Mouse (Mus musculus): Measurements from ENCODE around the gene Clock.

The Clock gene

DNA sequence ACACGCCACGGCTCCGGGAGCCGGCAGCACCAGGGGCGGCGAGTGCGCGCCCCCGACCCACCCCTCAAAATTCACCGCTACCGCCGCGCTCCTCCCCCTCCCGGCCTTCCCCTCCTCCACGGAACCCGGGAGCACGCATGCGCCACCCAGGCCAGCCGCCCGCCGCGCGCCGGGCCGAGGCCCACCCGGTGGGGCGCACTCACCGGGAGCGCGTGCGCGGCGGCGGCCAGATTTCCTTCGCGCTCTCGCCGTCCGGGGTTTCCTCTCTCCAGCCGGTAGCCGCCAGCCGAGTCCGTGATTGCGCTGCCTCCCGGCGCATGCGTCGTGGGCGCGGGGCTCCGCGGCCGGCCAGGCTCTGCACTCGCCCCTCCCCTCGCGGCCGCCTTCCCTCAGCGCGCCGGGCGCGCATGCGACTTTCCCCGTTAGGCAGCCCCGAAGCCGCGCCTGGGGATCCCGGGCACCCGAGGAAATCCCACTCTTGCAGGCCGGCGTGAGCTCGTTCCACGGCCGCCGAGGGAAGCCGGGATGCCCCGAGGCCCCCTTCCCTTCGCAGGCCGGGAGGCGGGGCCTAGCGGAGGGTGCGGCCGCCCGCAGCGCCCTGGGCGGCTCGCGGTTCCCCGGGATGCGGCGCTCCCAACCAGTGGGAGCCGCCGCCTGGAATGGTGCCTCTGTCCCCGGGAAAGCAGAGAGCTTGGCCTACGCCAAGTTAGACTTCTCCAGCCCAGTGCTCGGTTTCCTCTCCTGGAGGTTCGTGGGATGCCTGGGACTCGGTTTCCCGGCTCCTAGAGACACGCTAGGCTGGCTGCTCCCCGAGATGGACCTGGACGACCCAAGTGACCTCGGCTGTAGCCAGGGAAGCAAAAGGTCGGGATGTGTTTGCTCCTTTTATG, at the start of gene Clock:
Gene Clock, minus strand, starts transcription at position 341 of the 890 bp plus-strand sequence.
- in situ Hi-C loops (cut with MboI, MseI), result no loop called here

DNA sequence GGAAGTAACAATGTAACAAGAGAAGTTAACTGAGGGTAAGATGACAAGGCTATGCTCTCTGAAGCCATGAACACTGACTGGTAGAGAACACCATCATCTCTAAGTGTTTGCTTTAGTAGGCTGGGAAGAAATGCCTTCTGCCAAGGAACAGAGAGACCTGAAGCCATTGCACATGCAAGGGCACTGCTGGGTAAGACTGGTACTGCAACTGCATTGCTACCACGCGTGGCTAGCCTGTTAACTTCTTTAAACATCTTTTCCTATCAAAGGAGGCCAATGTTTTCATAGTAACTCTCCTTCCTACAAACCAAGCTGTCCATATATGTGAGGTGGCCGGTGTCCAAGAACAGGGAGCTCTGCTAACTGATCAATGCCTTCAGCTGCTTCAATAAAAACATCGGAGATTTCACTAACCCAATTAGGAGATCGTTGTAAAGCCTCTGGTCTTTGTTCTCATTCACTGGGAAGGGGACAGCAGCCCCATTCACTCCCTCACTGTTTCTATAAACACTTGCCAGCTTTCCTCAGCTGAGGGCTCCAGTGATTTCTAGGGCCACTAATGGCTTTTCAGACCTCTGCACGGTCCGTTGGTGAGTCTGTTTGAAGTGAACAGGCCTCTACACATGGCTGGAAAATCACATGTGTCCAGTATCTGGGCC, 47.5 kb upstream of the Clock start:
- in situ Hi-C loops (cut with MboI, MseI), result no loop called here

DNA sequence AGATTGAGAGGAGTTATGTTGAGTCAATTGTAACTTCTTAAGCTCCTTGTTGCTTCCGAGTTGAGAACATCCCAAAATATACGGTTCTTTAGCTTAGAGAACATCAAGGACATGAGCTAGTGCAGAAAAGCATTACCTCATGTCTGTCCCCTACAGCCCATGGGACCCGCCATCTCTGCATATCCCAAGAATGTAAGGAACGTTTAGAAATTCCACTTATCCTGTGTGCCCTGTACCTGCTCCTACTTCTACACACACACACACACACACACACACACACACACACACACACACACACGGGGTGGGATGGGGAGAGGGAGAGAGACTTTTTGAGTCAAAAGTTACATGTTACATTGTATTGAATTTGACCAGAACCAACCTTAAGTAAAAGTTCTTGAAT, 46.9 kb upstream of the Clock start:
- in situ Hi-C loops (cut with MboI, MseI), result no loop called here

DNA sequence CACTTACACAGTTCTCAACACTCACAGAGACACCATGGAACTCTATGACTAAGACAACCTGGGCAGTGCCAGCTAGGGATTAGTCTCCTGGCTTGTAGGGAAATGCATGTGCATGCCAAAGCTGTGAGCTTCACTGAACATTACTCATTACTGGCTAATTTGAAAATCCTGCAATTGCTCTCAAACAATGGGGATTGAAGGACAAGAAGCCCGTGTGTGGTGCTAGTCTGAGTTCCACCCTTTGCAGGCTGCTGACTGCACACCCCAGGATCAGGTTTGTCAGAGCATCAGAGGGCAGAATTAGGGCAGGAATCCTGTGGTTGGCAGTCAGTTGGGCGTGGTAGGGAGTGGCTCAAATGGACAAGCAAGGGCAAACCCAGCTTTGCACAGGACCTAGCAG, 41.5 kb upstream of the Clock start:
- in situ Hi-C loops (cut with MboI, MseI), result no loop called here

DNA sequence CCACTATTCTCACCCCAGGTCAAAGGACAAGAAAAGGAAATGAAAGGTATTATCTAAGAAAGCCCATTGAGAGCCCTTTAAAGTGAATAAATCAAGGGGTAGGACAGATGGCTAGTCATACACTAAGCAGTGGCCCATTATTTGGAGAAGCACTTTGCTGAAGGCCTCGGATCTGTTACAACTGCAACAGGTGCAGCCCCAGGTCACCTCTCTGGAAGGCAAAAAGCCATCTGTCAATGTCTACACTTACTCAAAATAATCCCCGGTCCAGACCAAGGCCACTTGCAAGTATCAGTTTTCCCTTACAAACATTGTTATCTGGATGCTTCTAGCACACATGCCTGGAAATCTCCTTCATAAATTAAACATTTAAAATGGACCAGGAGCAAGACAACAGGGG, 36.3 kb upstream of the Clock start:
- in situ Hi-C loops (cut with MboI, MseI), result no loop called here

DNA sequence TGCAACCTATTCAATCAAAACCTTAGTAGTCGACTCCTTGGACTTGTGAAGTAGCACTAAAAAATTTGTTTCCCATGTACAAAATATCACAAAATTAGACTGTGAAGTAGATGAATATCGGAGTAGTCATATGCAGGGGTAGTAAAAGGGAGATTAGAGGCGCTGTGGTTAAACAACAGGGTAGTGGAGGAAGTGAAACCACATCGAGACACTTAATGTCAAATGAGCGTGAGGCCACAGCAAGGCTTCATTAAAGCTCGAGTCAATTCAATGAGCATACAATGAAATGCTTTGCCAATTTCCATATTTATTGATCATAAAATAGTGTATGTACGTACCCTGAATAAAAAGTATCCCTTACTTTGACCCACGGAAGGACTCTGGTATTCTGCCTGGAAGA, 32.5 kb upstream of the Clock start:
- in situ Hi-C loops (cut with MboI, MseI), result no loop called here

DNA sequence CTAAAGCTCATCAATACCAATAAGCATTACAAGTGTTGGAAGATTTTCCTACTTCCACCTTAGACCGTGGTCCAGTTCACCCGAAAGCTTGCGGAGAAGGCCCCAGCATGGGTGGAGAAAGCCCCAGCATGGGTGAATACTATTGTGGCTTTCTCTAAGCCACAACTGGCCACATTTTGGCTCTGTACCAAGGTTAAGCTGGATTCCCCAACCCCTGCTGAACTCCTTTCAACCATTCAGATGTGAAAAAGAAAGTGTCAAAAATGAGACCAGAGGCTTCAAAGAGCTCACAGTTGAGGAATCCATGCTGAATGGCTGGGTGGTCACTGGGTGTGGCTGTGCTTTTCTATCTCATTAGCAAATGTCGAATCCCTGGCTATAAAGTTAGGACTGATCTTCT, 29.2 kb upstream of the Clock start:
- in situ Hi-C loops (cut with MboI, MseI), result no loop called here

DNA sequence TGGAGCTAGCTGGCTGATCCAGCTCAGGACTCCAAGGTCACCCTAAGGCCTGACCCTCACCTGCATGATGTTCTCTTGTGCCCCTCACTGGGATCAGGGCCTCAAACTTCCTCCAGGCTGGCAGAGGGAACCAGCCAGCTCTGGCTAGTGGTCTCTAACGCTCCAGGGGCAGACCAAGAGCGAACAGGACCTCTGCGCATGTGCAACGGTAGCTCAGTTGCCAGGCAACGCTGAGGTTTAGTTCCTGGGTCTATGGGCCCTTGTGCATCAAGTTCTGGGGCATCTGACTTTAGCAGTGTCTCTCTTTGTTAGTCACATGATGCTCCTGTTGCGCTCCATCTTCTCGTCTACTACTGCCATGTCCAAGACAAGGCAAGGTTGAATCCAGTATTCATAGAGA, 26.4 kb upstream of the Clock start, which contains the start of gene Pdcl2:
Gene Pdcl2, minus strand, starts transcription at position 204 of the 400 bp plus-strand sequence.
- in situ Hi-C loops (cut with MboI, MseI), result no loop called here

DNA sequence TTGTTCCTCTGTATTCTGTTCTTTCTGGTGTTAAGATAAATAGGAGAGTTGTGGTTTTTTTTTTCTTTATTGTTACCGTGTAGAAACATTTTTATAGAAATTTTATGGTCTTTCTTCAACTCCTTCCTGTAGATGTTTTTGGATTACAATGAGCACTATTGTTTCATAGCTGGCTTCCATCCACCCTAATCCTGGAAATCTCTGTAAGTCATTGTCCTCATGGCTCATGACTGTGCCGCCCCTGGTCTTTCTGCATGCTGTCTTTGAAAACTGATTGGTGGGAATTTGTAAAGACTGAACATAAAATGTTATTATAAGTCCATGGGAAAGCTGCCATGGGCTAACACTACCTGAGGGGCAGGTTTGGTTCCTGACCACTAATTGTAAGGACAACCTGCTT, 22.7 kb upstream of the Clock start:
- in situ Hi-C loops (cut with MboI, MseI), result no loop called here

DNA sequence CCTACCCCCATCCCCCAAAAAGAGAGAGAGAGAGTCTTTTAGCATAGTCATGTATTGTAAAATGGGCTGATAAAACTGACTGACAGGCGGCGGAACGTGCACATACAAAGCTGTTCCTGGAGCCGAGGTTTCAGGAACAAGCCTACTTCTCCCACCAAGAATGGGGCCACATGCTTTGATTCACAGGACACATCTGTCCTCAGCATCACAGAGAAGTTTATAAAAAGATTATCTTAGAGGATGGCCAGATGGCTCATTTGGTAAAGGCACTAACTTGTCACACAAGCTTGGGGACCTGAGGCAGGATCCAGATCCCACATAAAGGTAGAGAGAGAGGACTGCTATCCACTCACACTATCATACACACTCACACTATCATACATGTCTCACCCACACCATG, 20.5 kb upstream of the Clock start:
- in situ Hi-C loops (cut with MboI, MseI), result no loop called here

DNA sequence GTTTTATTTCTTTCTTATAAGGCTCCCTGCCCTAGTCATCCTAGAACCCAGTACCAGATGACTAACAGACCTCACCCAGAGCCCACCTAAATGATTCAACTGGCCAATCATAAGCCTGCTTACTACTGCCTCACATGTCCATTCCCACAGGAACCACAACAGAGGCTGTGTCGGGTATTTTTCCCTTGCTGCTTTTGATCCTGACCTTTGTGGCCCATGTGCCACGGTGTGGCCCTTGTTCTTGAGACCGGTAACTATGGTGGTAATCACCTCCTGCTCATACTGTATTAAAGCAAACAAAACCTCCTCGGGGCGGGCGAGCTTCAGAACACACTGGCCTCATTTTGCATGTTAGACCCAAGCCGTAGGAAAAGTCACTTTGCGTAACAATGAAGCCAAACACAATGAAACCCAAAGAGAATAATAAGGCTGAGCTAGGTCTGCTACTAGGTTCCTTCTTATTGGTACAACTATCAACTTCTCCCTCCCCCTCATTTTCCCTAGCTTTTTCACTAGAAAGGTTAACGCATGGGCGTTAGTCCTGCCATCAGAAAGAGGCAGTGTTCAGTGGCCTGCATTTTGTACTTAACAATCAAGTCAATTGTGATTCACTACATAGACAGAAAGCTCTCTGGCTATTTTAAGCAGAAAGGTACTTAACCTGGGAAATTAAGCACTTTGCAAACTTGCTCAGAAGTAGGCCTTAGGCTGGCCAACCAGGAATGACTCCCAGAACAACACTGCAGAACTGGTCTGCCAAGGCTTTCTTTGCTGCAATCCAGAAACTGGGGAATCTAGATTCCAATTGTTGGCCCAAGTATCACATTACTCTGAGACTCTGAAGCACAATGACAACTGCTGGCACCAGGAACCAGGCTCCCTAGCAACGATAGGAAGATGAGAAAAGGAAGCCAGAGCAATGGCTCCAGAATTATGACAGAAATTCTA, 16.9 kb upstream of the Clock start:
- in situ Hi-C loops (cut with MboI, MseI), result no loop called here

DNA sequence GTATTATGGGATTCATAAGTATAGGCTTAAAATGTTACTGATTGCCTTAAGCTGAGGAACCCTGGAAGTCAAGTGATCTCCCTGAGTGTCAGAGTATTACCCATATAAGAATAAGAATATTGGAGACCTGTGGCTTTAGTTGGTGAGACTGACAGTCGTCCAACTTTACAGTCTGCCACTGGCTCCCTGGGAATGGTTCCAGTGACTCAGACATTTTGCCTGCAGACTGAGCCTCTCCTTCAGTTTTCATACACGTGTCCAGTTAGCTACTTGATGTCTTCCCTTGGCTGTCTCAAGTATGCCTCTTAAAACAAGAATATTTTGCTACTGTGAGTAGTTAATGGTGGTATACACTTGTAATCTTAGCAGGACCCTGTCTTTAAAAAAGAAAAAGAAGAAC, 3.6 kb upstream of the Clock start:
- in situ Hi-C loops (cut with MboI, MseI), result no loop called here

DNA sequence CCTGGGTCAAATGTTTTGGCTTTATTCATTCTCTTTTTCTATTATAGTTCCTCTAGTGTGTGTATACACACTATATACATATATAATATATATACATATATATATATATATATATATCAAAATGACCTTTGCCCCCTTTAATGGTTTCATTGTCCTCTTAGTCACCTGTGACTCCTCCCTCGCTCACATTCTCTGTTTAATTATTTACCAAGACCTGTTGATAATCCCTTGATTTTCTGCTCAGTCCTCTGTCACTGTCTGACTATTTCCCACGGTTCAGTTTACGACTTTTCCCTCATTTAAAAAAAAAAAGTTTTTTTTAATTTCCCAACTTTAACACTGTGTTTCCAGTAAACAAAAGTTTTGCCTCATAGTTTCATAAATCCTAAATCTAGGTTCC, 1.7 kb upstream of the Clock start:
- in situ Hi-C loops (cut with MboI, MseI), result no loop called here

DNA sequence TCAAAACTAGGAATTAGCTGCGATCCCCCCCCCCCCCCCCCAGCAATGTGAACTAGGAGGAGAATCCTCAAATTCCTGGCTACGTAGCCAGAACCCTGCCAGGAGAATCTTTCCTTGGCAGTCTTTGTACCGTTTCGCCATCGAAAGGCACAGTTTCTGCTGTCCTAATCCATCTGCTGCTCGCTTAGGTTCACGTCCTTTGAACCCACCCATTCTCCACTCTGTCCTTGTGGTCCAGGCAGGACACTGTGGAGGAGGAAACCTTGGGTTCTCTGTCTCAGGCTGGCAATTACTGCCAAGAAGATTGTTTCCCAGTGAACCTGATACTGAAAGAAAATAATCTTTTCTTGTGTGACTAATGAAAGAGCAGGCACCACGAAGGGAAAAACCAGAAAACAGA, 1.0 kb upstream of the Clock start:
- in situ Hi-C loops (cut with MboI, MseI), result no loop called here

DNA sequence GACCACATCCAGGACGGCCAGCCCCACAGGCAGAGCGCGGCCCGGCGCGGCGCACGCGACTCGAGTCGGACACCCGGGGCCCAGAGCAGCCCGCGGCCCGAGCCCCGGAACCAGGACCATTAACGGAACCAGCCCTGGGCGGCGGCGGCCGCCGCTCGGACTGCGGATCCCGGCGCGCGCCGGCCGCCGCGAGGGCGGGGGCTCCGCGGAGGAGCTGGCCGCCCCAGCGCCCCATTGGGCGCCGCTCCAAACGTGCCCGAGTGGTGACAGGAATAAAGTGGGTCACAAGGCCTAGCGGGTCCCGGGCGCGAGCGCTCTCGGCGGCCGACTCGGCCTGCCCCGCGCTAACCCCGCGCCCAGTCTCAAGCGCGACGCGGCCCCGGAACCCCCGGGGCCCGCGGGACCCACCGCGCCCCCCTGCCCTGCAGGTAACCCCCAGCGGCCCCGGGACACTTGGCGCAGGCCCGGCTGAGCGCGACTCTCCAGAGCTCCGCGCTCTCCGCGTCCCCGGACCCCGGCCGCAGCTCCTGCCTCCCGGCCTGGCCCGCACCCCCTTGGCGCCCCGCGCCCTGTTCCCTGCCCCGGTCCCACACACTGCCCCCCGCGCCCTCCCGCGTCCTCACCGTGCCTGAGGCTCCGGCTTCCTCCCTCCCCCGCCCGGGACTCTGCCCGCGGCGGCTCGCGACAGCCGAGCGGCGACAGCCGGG, 694 bp downstream of the Clock start:
- in situ Hi-C loops (cut with MboI, MseI), result no loop called here

DNA sequence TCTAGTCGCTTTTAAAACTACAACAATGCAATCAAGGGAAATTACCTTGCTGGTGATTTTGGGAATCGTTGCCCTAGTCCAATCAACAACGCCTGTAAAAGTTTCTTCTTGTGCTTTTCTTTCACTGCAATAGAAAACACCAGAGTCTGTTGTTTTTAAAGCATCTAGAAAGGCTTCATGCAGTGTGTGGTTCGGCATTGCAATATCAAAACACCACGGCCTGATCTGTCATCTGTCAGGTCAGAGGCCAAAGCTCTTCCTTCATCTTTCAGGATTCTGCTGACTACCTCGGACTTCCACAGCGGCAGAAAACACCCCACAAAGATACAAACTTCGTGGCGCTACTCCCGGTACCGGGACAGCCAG, 1.2 kb downstream of the Clock start:
- in situ Hi-C loops (cut with MboI, MseI), result no loop called here

DNA sequence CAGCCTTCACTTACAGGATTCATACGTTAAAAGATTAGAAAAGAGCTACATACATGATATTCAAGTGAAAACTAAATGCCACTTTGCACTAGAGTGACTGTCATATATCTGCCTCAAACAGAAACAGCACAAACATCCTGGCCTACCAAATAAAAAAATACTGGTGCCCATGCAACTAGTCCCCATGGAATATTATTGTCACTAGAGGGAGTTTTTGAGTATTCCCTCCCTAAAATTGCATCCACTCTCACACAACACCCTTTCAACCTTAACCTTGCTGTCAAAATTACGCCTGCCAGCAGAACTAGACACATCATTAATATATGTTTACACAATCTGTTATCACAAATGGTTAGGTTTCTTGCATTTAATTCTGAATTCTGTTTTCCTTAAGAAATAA, 2.6 kb downstream of the Clock start:
- in situ Hi-C loops (cut with MboI, MseI), result no loop called here

DNA sequence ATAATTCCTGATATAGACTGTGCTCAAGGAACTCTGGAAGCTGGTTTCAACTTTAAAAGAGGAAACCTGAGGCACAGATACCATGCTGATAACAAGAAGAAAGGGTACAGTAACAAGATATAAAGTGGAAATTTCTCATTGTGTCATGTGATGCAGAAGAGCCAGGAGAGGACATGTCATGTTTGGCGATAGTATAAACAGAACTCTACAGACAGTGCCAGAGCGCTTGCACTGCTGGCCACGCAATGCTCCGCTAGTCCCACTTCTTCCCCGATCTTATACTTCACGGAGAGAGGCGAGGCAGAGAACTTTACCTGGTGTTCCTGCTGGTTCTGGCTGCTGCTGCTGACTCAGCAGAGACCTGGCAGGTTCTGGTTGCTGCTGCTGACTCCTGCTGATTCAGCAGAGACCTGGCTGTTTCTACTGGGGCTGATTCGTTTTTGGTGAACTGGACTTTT, 15.3 kb downstream of the Clock start:
- in situ Hi-C loops (cut with MboI, MseI), result no loop called here

DNA sequence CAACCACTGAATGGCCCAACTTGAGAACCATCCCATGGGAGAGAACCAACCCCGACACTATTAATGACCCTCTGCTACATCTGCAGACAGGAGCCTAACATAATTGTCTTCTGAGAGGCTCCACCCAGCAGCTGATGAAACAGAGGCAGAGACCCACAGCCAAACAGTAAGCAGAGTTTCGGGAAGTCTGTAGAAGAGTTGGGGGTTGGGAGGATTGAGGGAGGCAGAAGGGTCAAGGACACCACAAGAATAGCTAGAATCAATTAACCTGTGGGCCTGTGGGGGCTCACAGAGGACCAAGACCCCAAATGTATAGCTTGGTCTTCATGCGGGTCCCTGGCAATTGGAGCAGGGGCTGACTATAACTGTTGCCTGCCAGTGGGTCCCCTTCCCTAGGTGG, 16.3 kb downstream of the Clock start:
- in situ Hi-C loops (cut with MboI, MseI), result no loop called here

DNA sequence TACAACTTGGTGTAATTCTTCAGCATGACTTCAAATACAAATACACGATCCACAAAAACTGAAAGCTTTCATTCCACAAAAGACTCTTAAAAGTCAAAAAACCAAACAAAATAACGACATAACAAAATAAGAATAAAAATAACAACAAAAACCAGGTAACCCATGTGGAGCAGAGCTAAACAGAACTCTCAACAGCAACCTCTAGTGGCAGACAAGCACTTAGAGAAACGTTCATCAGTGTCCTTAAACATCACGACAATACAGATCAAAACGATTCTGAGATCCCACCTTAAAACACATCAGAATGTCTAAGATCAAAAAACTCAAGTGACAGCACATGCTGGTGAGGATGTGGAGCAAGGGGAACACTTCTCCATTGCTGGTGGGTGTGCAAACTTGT, 17.5 kb downstream of the Clock start:
- in situ Hi-C loops (cut with MboI, MseI), result no loop called here

DNA sequence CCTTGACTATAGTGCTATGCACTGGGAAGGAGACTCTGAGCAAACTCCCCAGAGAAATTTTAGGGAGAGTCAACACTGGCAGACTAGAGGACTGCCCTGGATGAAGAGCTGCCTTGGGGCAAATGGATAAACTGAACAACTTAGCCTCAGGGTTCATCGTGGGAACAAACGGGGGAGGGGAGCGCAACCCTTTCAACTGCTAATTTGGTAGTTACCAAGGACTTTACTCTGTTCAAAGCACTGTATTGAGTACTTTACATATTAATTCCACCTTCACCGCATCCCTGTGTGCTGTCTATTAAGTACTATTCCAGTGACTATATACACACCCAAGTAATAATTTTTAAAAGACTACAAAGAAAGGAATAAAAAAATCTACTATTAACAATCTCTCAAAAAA, 18.9 kb downstream of the Clock start:
- in situ Hi-C loops (cut with MboI, MseI), result no loop called here

Measured in regulatory T cell (primary cell).